Mouse (Mus musculus) cerebral cortex, adult 2 months (tissue): ENCODE data around the gene Lingo3.

ENCODE experiments used
- WGBS: fragments of 180-500 bp; shearing (Covaris S2); methylation state at CpG from one replicate; pipeline ENCODE4 v1.1.7; 2018; 5-methylcytosine and 5-hydroxymethylcytosine counted together

Gene Lingo3

GRCm38 (mm10) chr10:80843087-80843930 lies 530 bp downstream of the Lingo3 start:
- WGBS = 4% methylated on average over 27 of the region's 32 CpGs

- 58% methylated on average over 15 of the region's 15 CpGs for WGBS
Observed at GRCm38 (mm10) chr10:80842334-80842733, 1.5 kb downstream of the Lingo3 start.

- 68% methylated on average over 2 of the region's 2 CpGs for WGBS
Observed at GRCm38 (mm10) chr10:80841685-80842084, 2.2 kb downstream of the Lingo3 start.

- WGBS = 63% methylated on average over 6 of the region's 6 CpGs
Observed at GRCm38 (mm10) chr10:80839848-80840247, 4.0 kb downstream of the Lingo3 start.

GRCm38 (mm10) chr10:80838346-80838912 lies 5.4 kb downstream of the Lingo3 start:
- WGBS = 76% methylated on average over 2 of the region's 2 CpGs

GRCm38 (mm10) chr10:80837827-80838226 lies 6.0 kb downstream of the Lingo3 start:
- 72% methylated on average over 2 of the region's 2 CpGs for WGBS

GRCm38 (mm10) chr10:80836949-80837379 lies 6.9 kb downstream of the Lingo3 start:
- WGBS = 35% methylated on average over 7 of the region's 7 CpGs

- 68% methylated on average over 30 of the region's 30 CpGs for WGBS
Observed at GRCm38 (mm10) chr10:80835617-80836016, 8.2 kb downstream of the Lingo3 start.

- 66% methylated on average over 7 of the region's 7 CpGs for WGBS
Observed at GRCm38 (mm10) chr10:80832818-80833217, 11.0 kb downstream of the Lingo3 start.

- WGBS = 23% methylated on average over 9 of the region's 9 CpGs
Observed at GRCm38 (mm10) chr10:80831136-80831535, 12.7 kb downstream of the Lingo3 start.

- WGBS = 17% methylated on average over 1 of the region's 1 CpGs
Observed at GRCm38 (mm10) chr10:80829359-80830278, 14.2 kb downstream of the Lingo3 start.

- 59% methylated on average over 9 of the region's 9 CpGs for WGBS
Observed at GRCm38 (mm10) chr10:80828587-80828986, 15.3 kb downstream of the Lingo3 start.

- 46% methylated on average over 10 of the region's 10 CpGs for WGBS
Observed at GRCm38 (mm10) chr10:80827870-80828420, 15.9 kb downstream of the Lingo3 start.

GRCm38 (mm10) chr10:80827063-80827869 lies 16.6 kb downstream of the Lingo3 start:
- 3% methylated on average over 29 of the region's 29 CpGs for WGBS

- under 1% methylated on average over 81 of the region's 82 CpGs for WGBS
Observed at GRCm38 (mm10) chr10:80826151-80827062, 17.4 kb downstream of the Lingo3 start, which contains the start of gene Oaz1. TSS of gene Oaz1 (plus strand) at chr10:80826656.

GRCm38 (mm10) chr10:80824827-80825226 lies 19.0 kb downstream of the Lingo3 start:
- WGBS = 57% methylated on average over 2 of the region's 2 CpGs

GRCm38 (mm10) chr10:80823847-80824643 lies 19.8 kb downstream of the Lingo3 start:
- 47% methylated on average over 8 of the region's 8 CpGs for WGBS

GRCm38 (mm10) chr10:80823316-80823715 lies 20.5 kb downstream of the Lingo3 start:
- 97% methylated on average over 1 of the region's 1 CpGs for WGBS

- WGBS = 77% methylated on average over 5 of the region's 5 CpGs
Observed at GRCm38 (mm10) chr10:80822528-80822927, 21.3 kb downstream of the Lingo3 start.
